Mouse (Mus musculus) midbrain, embryonic 11.5 days (tissue): ENCODE results near the gene Dnajc17. TPM values are rescaled to one million over a fixed set of nuclear protein-coding genes. Genes with fewer than 3 reads are reported as not detected.

Source experiments
- ATAC-seq: fragments of 200-750 bp; cut with Nextera tagmentation; 2 replicates; pipeline ENCODE4 v1.8.0; 2017; ENCODE audit warnings: moderate TSS enrichment, moderate library complexity; ENCODE audit not compliant: low FRiP score
- DNase-seq: peaks from one replicate; pipeline ENCODE4 v3.0.0; 2015; ENCODE audit warnings: low spot score; ENCODE audit errors: missing footprints
- H3K27ac ChIP-seq: fragments of 300-500 bp; sonication (generic); 2 replicates; pipeline ENCODE4 v1.5.1; 2014; ENCODE audit warnings: low read depth, low read length
- H3K27me3 ChIP-seq: fragments of 300-500 bp; sonication (generic); 2 replicates; pipeline ENCODE4 v1.6.1; 2014; ENCODE audit warnings: mild to moderate bottlenecking, low read length, moderate library complexity, mixed read lengths; ENCODE audit not compliant: control insufficient read depth, insufficient read depth
- H3K36me3 ChIP-seq: fragments of 300-500 bp; sonication (generic); 2 replicates; pipeline ENCODE4 v1.6.1; 2014; ENCODE audit warnings: mild to moderate bottlenecking, low read length, moderate library complexity, mixed read lengths; ENCODE audit not compliant: control insufficient read depth, insufficient read depth
- H3K4me1 ChIP-seq: fragments of 300-500 bp; sonication (generic); 2 replicates; pipeline ENCODE4 v1.6.1; 2014; ENCODE audit warnings: low read length; ENCODE audit not compliant: control insufficient read depth, insufficient read depth
- H3K4me2 ChIP-seq: fragments of 300-500 bp; sonication (generic); 2 replicates; pipeline ENCODE4 v1.6.1; 2014; ENCODE audit warnings: mild to moderate bottlenecking, moderate library complexity
- H3K4me3 ChIP-seq: fragments of 300-500 bp; sonication (generic); 2 replicates; pipeline ENCODE4 v1.5.1; 2014; ENCODE audit warnings: low read depth, low read length
- H3K9ac ChIP-seq: fragments of 300-500 bp; sonication (generic); 2 replicates; pipeline ENCODE4 v1.6.1; 2014; ENCODE audit warnings: low read length
- H3K9me3 ChIP-seq: fragments of 300-500 bp; sonication (generic); 2 replicates; pipeline ENCODE4 v1.6.1; 2016; ENCODE audit warnings: low read length; ENCODE audit not compliant: control insufficient read depth
- WGBS: fragments of 180-500 bp; shearing (Covaris S2); extraction: QIAGEN DNeasy Blood & Tissue Kit; methylation state at CpG from one replicate; pipeline ENCODE4 v1.1.7; 2014; 5-methylcytosine and 5-hydroxymethylcytosine counted together
- polyA plus RNA-seq: library from polyadenylated mRNA; unstranded; fragments of >200 nt; fragmentation: Nextera tagmentation; extraction: Ambion mirVana; gene quantifications from 2 replicates; pipeline ENCODE4 v1.2.1, GENCODE M21; 2014

Dnajc17 gene
- polyA plus RNA-seq, 1 experiment from 2014 or later: 22.5 TPM

- Histone ChIP-seq H3K27ac (no peak overlapping the region), H3K4me3 (no peak overlapping the region), H3K9me3 (no peaks in the 10 kb centered on the region), H3K27me3 (no peaks in the 10 kb centered on the region), H3K9ac (no peak overlapping the region), H3K4me2 (no peak overlapping the region), H3K36me3 (no peaks in the 10 kb centered on the region), H3K4me1 (peaks cover 2% of the 10 kb centered on the region; the same call in 1 of the 2 replicates)
- ATAC-seq: no peak
- 79% methylated on average over 4 of the region's 4 CpGs for WGBS
- DNase-seq: peak; percentile 65
These were observed 4.6 kb downstream of the Dnajc17 start for GRCm38 (mm10) chr2:119203871-119204460.

- no peaks in the 10 kb centered on the region for H3K36me3 ChIP-seq
- ATAC-seq (no peak), DNase-seq (no peak)
- no peak overlapping the region for H3K27ac ChIP-seq
- H3K9ac ChIP-seq: no peak overlapping the region
- no peak overlapping the region for H3K4me3 ChIP-seq
- H3K4me2 ChIP-seq: no peak overlapping the region
- H3K9me3 ChIP-seq: no peaks in the 10 kb centered on the region
- H3K27me3 ChIP-seq: no peaks in the 10 kb centered on the region
- 81% methylated on average over 5 of the region's 5 CpGs for WGBS
- H3K4me1 ChIP-seq: peaks cover 2% of the 10 kb centered on the region; the same call in 1 of the 2 replicates
These were observed 5.6 kb downstream of the Dnajc17 start for GRCm38 (mm10) chr2:119202914-119203453.

- Histone ChIP-seq H3K9ac (no peak overlapping the region), H3K4me3 (no peak overlapping the region), H3K27ac (no peak overlapping the region), H3K4me1 (peaks cover 2% of the 10 kb centered on the region; the same call in 1 of the 2 replicates), H3K27me3 (no peaks in the 10 kb centered on the region), H3K9me3 (no peaks in the 10 kb centered on the region), H3K36me3 (no peaks in the 10 kb centered on the region), H3K4me2 (no peak overlapping the region)
- WGBS: 46% methylated on average over 3 of the region's 3 CpGs
- DNase-seq (peak; percentile 79), ATAC-seq (no peak)
These were observed 9.7 kb downstream of the Dnajc17 start for GRCm38 (mm10) chr2:119198934-119199333.

- Histone ChIP-seq H3K4me2 (no peak overlapping the region), H3K4me3 (no peak overlapping the region), H3K9ac (no peak overlapping the region), H3K27me3 (no peaks in the 10 kb centered on the region), H3K36me3 (no peaks in the 10 kb centered on the region), H3K4me1 (peaks cover 1% of the 10 kb centered on the region; the same call in 1 of the 2 replicates), H3K27ac (no peak overlapping the region), H3K9me3 (no peaks in the 10 kb centered on the region)
- DNase-seq: peak; percentile 60
- WGBS: 0% methylated on average over 1 of the region's 1 CpGs
- ATAC-seq: no peak
These were observed 10.5 kb downstream of the Dnajc17 start for GRCm38 (mm10) chr2:119198049-119198448.

GRCm38 (mm10) chr2:119197493-119197892 is 11.1 kb downstream of the Dnajc17 start:
- 79% methylated on average over 1 of the region's 1 CpGs for WGBS
- Histone ChIP-seq H3K4me2 (no peak overlapping the region), H3K27ac (no peak overlapping the region), H3K4me1 (no peaks in the 10 kb centered on the region), H3K36me3 (no peaks in the 10 kb centered on the region), H3K4me3 (no peak overlapping the region), H3K9me3 (no peaks in the 10 kb centered on the region), H3K27me3 (no peaks in the 10 kb centered on the region), H3K9ac (no peak overlapping the region)
- DNase-seq (no peak), ATAC-seq (no peak)

- DNase-seq (peak; percentile 69), ATAC-seq (no peak)
- H3K4me2 ChIP-seq: no peak overlapping the region
- H3K4me3 ChIP-seq: no peak overlapping the region
- no peaks in the 10 kb centered on the region for H3K27me3 ChIP-seq
- no peaks in the 10 kb centered on the region for H3K4me1 ChIP-seq
- H3K36me3 ChIP-seq: no peaks in the 10 kb centered on the region
- H3K9me3 ChIP-seq: no peaks in the 10 kb centered on the region
- no peak overlapping the region for H3K27ac ChIP-seq
- 34% methylated on average over 4 of the region's 4 CpGs for WGBS
- no peak overlapping the region for H3K9ac ChIP-seq
These were observed 12.1 kb downstream of the Dnajc17 start for GRCm38 (mm10) chr2:119196316-119197108.

GRCm38 (mm10) chr2:119194140-119194539 is 14.5 kb downstream of the Dnajc17 start:
- ATAC-seq: no peak
- no peaks in the 10 kb centered on the region for H3K27me3 ChIP-seq

GRCm38 (mm10) chr2:119190969-119191368 is 17.6 kb downstream of the Dnajc17 start:
- no peak overlapping the region for H3K9ac ChIP-seq
- DNase-seq (peak; percentile 51), ATAC-seq (no peak)
- no peak overlapping the region for H3K4me3 ChIP-seq
- H3K4me1 ChIP-seq: 0 out of 2 replicates have a peak, but pooled peaks cover 2% of the 10 kb centered on the region
- 84% methylated on average over 5 of the region's 5 CpGs for WGBS
- H3K27ac ChIP-seq: no peak overlapping the region
- H3K4me2 ChIP-seq: no peak overlapping the region
- H3K9me3 ChIP-seq: no peaks in the 10 kb centered on the region
- no peaks in the 10 kb centered on the region for H3K27me3 ChIP-seq
- no peaks in the 10 kb centered on the region for H3K36me3 ChIP-seq

More at GRCm38 (mm10) chr2:119194140-119194539, 14.5 kb downstream of the Dnajc17 start:
- Histone ChIP-seq H3K9ac (no peak overlapping the region), H3K4me3 (no peak overlapping the region), H3K27ac (no peak overlapping the region), H3K4me2 (no peak overlapping the region), H3K4me1 (0 out of 2 replicates have a peak, but pooled peaks cover 2% of the 10 kb centered on the region), H3K36me3 (no peaks in the 10 kb centered on the region), H3K9me3 (no peaks in the 10 kb centered on the region)
- 87% methylated on average over 5 of the region's 5 CpGs for WGBS
- peak; percentile 61 for DNase-seq
